Mouse (Mus musculus) midbrain, embryonic 16.5 days (tissue): ENCODE results near the gene Serpina3f. TPM values are rescaled to one million over a fixed set of nuclear protein-coding genes. Genes with fewer than 3 reads are reported as not detected.

Source experiments
- ATAC-seq: fragments of 200-750 bp; cut with Nextera tagmentation; 2 replicates; pipeline ENCODE4 v1.8.0; 2017; ENCODE audit warnings: moderate TSS enrichment
- H3K27ac ChIP-seq: fragments of 300-500 bp; sonication (generic); 2 replicates; pipeline ENCODE4 v1.5.1; 2014; ENCODE audit warnings: mild to moderate bottlenecking, low read length, mixed read lengths
- H3K27me3 ChIP-seq: fragments of 300-500 bp; sonication (generic); 2 replicates; pipeline ENCODE4 v1.6.1; 2014; ENCODE audit warnings: low read depth, low read length, mixed read lengths; ENCODE audit not compliant: control insufficient read depth, insufficient read depth
- H3K36me3 ChIP-seq: fragments of 300-500 bp; sonication (generic); 2 replicates; pipeline ENCODE4 v1.6.1; 2014; ENCODE audit warnings: mild to moderate bottlenecking, low read length, moderate library complexity, mixed read lengths; ENCODE audit not compliant: control insufficient read depth, insufficient read depth
- H3K4me1 ChIP-seq: fragments of 300-500 bp; sonication (generic); 2 replicates; pipeline ENCODE4 v1.6.1; 2014; ENCODE audit warnings: mild to moderate bottlenecking, low read length, mixed read lengths; ENCODE audit not compliant: control insufficient read depth, insufficient read depth
- H3K4me2 ChIP-seq: fragments of 300-500 bp; sonication (generic); 2 replicates; pipeline ENCODE4 v1.6.1; 2014; ENCODE audit warnings: mild to moderate bottlenecking, low read length, mixed read lengths
- H3K4me3 ChIP-seq: fragments of 300-500 bp; sonication (generic); 2 replicates; pipeline ENCODE4 v1.5.1; 2014; ENCODE audit warnings: low read depth, mild to moderate bottlenecking, low read length, moderate library complexity, mixed read lengths
- H3K9ac ChIP-seq: fragments of 300-500 bp; sonication (generic); 2 replicates; pipeline ENCODE4 v1.6.1; 2014; ENCODE audit warnings: low read depth, low read length, mixed read lengths
- H3K9me3 ChIP-seq: fragments of 300-500 bp; sonication (generic); replicated peaks from 2 replicates; pipeline ENCODE4 v1.6.1; 2014; ENCODE audit warnings: mild to moderate bottlenecking, low read length, mixed read lengths; ENCODE audit not compliant: control insufficient read depth, poor library complexity, severe bottlenecking
- WGBS: fragments of 180-500 bp; shearing (Covaris S2); extraction: QIAGEN DNeasy Blood & Tissue Kit; methylation state at CpG from one replicate; pipeline ENCODE4 v1.1.7; 2014; 5-methylcytosine and 5-hydroxymethylcytosine counted together
- polyA plus RNA-seq: library from polyadenylated mRNA; unstranded; fragments of >200 nt; fragmentation: Nextera tagmentation; extraction: Ambion mirVana; gene quantifications from 2 replicates; pipeline ENCODE4 v1.2.1, GENCODE M21; 2015

Serpina3f gene
- 0.19 and 0.24 TPM in 2 replicates for polyA plus RNA-seq

DNA sequence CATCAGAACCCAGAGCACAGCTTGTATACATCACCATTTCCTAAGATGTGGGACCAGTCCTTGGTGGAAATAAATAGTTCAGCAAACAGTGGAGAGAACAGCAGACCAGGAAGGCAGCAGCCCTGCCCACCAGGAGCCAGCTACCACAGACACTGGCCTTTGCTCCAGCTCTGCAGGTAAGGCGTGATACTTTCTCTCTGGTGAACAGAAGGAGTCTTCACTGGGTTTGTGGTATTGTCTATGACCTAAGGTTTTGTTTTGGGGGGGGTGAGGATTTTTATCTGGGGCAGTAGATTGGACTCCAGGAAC lies at the start of gene Serpina3f:
TSS of gene Serpina3f (plus strand) at position 100 of the 309 bp plus-strand sequence.
- H3K36me3 ChIP-seq, result no peaks in the 10 kb centered on the region
- WGBS, result 50% methylated on average over 1 of the region's 1 CpGs
- H3K9me3 ChIP-seq, result no peaks in the 10 kb centered on the region
- no peak within 1 kb of the TSS for H3K9ac ChIP-seq
- ATAC-seq, result no peak
- no peaks in the 10 kb centered on the region; the same call in 1 of the 2 replicates for H3K4me1 ChIP-seq
- peak within 1 kb of the TSS; percentile 5; the same call in 1 of the 2 replicates for H3K27ac ChIP-seq
- no peaks in the 10 kb centered on the region for H3K27me3 ChIP-seq
- no peak within 1 kb of the TSS for H3K4me2 ChIP-seq
- H3K4me3 ChIP-seq, result no peak within 1 kb of the TSS

DNA sequence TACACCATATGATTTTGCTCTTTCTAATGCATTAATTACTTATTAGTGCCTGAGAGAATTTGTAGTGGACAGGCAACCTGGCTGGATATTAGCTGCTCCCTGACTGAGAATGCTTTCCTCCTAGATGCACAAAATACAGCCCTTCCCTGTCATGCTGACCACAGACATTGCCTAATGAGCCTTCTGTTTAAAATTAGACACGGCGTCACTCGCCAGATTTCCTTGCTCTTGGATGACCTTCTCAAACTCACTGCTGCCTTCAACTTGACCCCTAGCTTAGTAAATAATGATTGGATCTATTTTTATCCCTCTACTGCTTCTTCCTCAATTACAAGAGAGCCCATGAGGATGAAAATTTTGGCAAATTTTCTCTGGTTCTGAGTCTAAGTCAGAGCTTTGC lies 39.6 kb upstream of the Serpina3f start:
- H3K4me1 ChIP-seq, result no peaks in the 10 kb centered on the region

DNA sequence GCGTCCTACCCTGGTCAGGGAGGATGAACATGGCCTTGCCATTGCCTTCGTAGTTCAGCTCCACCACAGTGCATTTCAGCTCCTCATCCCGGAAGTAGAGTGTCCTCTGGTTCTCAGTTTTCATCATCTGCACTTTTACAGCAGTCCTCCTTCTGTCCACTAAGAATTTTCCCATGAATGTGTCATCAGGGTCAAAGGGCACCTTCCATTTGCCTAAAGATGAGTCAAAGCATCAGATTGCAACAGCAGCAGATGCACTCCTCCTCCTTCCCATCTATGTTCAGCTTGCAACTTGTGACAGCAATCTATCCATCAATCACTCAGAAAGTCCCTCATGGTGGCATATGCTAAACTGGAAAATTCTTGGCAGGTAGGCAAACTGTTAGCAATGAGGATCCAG lies 38.7 kb upstream of the Serpina3f start:
- no peaks in the 10 kb centered on the region for H3K27me3 ChIP-seq
- no peaks in the 10 kb centered on the region for H3K9me3 ChIP-seq
- 85% methylated on average over 3 of the region's 3 CpGs for WGBS
- no peak overlapping the region for H3K4me3 ChIP-seq
- no peaks in the 10 kb centered on the region for H3K36me3 ChIP-seq
- no peak overlapping the region for H3K27ac ChIP-seq
- H3K9ac ChIP-seq, result no peak overlapping the region
- no peak for ATAC-seq
- no peaks in the 10 kb centered on the region for H3K4me1 ChIP-seq
- no peak overlapping the region for H3K4me2 ChIP-seq

More for the DNA sequence above, 39.6 kb upstream of the Serpina3f start:
- Histone ChIP-seq H3K9me3 (no peaks in the 10 kb centered on the region), H3K27me3 (no peaks in the 10 kb centered on the region), H3K27ac (no peak overlapping the region), H3K36me3 (no peaks in the 10 kb centered on the region), H3K4me2 (no peak overlapping the region), H3K9ac (no peak overlapping the region), H3K4me3 (no peak overlapping the region)
- no peak for ATAC-seq
- WGBS, result 90% methylated on average over 3 of the region's 3 CpGs

DNA sequence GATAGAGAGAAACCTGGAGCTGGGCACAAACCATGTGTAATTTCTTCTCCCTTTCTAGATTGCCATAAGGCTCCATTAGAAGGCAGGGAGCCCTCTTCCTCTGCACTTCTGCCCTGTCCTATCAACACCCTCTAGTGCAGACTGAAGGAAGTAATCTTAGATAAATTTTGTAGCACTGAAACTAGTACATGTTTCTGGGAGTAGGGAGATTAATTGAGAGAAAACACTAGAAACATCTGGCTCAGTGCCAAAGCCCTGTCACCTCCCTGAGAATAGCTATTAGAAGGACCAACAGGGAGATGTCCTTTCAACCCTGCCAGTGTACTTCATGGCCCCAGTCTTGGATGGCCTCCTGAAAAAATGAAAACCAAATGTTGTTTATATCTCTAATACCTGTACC lies 35.8 kb upstream of the Serpina3f start:
- no peak for ATAC-seq
- no peak overlapping the region for H3K27ac ChIP-seq
- H3K9me3 ChIP-seq, result no peaks in the 10 kb centered on the region
- H3K4me2 ChIP-seq, result no peak overlapping the region
- no peaks in the 10 kb centered on the region for H3K4me1 ChIP-seq
- H3K27me3 ChIP-seq, result no peaks in the 10 kb centered on the region
- no peaks in the 10 kb centered on the region for H3K36me3 ChIP-seq
- H3K4me3 ChIP-seq, result no peak overlapping the region
- H3K9ac ChIP-seq, result no peak overlapping the region

DNA sequence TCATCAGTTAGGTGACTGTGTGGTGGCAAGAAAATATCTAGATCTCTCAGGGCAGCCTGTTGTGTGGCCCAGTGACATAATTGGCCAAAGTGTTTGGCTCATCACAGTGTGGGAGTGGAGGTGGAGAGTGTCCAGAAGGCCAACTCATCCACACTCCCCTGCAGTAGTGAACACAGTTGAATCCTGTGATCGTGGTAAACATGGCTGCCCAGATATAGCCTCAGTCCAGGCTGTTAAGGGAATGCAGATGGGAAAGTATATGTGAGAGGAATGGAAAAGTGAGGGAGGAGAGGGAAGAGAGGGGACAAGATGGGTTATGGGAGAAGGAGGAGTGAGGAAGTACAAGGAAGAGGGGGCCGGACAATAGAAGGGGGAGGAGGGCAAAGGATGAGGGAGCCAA lies 35.4 kb upstream of the Serpina3f start:
- H3K27me3 ChIP-seq, result no peaks in the 10 kb centered on the region
- no peaks in the 10 kb centered on the region for H3K4me1 ChIP-seq
- 88% methylated on average over 2 of the region's 2 CpGs for WGBS
- no peak overlapping the region for H3K27ac ChIP-seq
- H3K9ac ChIP-seq, result no peak overlapping the region
- H3K4me2 ChIP-seq, result no peak overlapping the region
- no peak for ATAC-seq
- no peaks in the 10 kb centered on the region for H3K9me3 ChIP-seq
- no peak overlapping the region for H3K4me3 ChIP-seq
- no peaks in the 10 kb centered on the region for H3K36me3 ChIP-seq

DNA sequence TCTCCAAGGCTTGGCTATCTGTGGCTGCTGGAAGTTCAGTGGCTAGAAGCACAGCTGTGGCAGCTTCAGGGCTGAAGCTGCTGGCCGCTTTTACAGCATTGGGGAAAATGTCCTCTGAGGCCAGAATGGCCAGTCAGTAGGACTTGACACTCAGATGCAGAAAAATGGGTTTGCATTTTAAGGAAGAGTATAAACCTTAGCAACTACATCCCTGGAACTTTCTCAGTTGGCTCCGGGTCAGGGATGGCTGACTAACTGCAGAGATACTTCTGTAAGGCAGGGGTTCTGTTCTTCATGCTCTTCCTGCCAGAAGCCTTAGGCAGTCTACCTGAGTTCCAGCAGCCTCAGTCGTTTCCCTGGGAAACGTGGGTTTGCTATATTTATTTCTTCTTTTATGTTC lies 29.3 kb upstream of the Serpina3f start:
- no peak overlapping the region for H3K4me3 ChIP-seq
- no peaks in the 10 kb centered on the region for H3K27me3 ChIP-seq
- ATAC-seq, result no peak
- H3K9ac ChIP-seq, result no peak overlapping the region
- H3K4me1 ChIP-seq, result no peaks in the 10 kb centered on the region
- no peaks in the 10 kb centered on the region for H3K9me3 ChIP-seq
- no peak overlapping the region for H3K4me2 ChIP-seq
- H3K27ac ChIP-seq, result no peak overlapping the region
- 81% methylated on average over 4 of the region's 4 CpGs for WGBS
- H3K36me3 ChIP-seq, result no peaks in the 10 kb centered on the region

DNA sequence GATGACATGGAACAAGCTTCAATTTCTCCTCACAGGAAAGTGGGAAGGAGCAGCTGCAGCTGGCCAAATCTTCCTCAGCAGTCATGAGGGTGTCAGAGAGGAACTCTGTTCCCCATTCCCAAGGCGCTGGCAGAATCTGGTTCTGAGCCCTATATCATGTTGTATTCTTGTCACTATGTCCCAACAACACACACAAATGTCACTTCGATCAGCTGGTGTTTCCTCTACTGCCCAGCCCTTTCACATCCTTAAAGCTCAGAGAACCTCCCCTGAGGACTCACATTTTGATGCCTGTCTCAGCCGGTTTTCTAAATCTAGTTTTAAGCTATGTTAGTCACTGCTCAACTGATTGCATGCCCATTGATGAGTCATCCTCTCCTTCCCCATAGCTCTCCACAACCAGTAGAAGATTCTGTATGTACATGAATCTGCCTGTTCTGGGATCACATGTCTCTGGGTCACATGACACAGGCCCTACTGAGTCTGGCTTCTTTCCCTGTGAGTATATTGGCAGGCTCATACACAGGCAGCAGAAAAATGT lies 28.2 kb upstream of the Serpina3f start:
- H3K9ac ChIP-seq, result no peak overlapping the region
- H3K4me3 ChIP-seq, result no peak overlapping the region
- WGBS, result 93% methylated on average over 3 of the region's 3 CpGs
- H3K27me3 ChIP-seq, result no peaks in the 10 kb centered on the region
- no peaks in the 10 kb centered on the region for H3K9me3 ChIP-seq
- H3K4me1 ChIP-seq, result no peaks in the 10 kb centered on the region
- H3K36me3 ChIP-seq, result no peaks in the 10 kb centered on the region
- no peak overlapping the region for H3K27ac ChIP-seq
- no peak for ATAC-seq
- no peak overlapping the region for H3K4me2 ChIP-seq

DNA sequence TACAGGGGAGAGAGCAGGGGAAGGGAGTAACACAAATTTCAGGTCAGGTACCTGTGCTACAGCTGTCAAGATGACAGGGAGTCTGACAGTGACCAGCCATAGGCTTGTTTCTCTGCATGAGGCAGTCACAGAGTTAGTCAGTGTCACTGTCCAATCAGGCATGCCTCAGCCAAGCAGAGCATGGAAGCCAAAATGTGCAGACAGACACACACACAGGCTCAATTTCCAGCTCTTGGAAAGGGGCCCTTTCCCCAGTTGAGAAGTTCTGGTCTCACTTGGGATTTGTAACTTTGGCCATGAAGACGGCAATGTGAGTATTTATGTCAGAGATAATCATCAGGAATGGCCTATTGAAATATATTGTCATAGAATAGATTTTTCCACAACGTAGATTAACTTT lies 25.1 kb upstream of the Serpina3f start:
- Histone ChIP-seq H3K4me1 (no peaks in the 10 kb centered on the region), H3K27ac (no peak overlapping the region)
- 78% methylated on average over 2 of the region's 2 CpGs for WGBS

DNA sequence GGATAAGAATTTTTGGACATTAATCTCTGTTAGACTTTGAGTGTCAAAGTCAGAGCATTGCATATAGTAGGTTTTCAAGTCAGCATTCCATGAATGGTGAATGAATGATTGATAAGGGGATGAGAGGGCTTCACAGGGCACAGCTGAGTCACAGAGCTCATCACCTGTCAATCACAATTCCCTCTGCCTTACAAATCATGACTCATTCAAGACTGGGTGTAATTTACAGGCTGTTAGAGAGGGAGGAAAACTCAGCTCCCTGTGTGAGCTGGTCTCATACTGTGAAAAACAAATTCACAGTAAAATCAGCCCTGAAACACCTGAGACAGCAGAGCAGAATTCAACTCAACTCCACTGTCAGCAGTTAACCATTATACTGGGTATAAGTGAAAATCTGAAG lies 23.5 kb upstream of the Serpina3f start:
- Histone ChIP-seq H3K4me3 (no peak overlapping the region), H3K9me3 (no peaks in the 10 kb centered on the region), H3K27ac (no peak overlapping the region), H3K27me3 (no peaks in the 10 kb centered on the region), H3K4me1 (no peaks in the 10 kb centered on the region), H3K9ac (no peak overlapping the region), H3K36me3 (no peaks in the 10 kb centered on the region), H3K4me2 (no peak overlapping the region)
- no peak for ATAC-seq

More for the DNA sequence above, 25.1 kb upstream of the Serpina3f start:
- Histone ChIP-seq H3K4me2 (no peak overlapping the region), H3K36me3 (no peaks in the 10 kb centered on the region), H3K9ac (no peak overlapping the region), H3K27me3 (no peaks in the 10 kb centered on the region), H3K4me3 (no peak overlapping the region), H3K9me3 (no peaks in the 10 kb centered on the region)
- ATAC-seq, result no peak
